Mouse (Mus musculus) intestine, embryonic 15.5 days (tissue): ENCODE measurements around the gene Oasl1. TPM values are rescaled to one million over a fixed set of nuclear protein-coding genes. Genes with fewer than 3 reads are reported as not detected.

Experiments used
- ATAC-seq: fragments of 200-750 bp; cut with Nextera tagmentation; 2 replicates; pipeline ENCODE4 v1.8.0; 2017; ENCODE audit warnings: moderate TSS enrichment, moderate library complexity
- H3K27ac ChIP-seq: fragments of 300-500 bp; sonication (generic); 2 replicates; pipeline ENCODE4 v1.5.1; 2015; ENCODE audit warnings: mild to moderate bottlenecking, inconsistent platforms
- H3K27me3 ChIP-seq: fragments of 300-500 bp; sonication (generic); replicated peaks from 2 replicates; pipeline ENCODE4 v1.6.1; 2015; ENCODE audit warnings: inconsistent platforms
- H3K36me3 ChIP-seq: fragments of 300-500 bp; sonication (generic); 2 replicates; pipeline ENCODE4 v1.6.1; 2015; ENCODE audit warnings: inconsistent platforms
- H3K4me1 ChIP-seq: fragments of 300-500 bp; sonication (generic); replicated peaks from 2 replicates; pipeline ENCODE4 v1.6.1; 2015; ENCODE audit warnings: inconsistent platforms
- H3K4me2 ChIP-seq: fragments of 300-500 bp; sonication (generic); replicated peaks from 2 replicates; pipeline ENCODE4 v1.6.1; 2015; ENCODE audit warnings: mild to moderate bottlenecking, inconsistent platforms
- H3K4me3 ChIP-seq: fragments of 300-500 bp; sonication (generic); replicated peaks from 2 replicates; pipeline ENCODE4 v1.5.1; 2015; ENCODE audit warnings: inconsistent platforms
- H3K9ac ChIP-seq: fragments of 300-500 bp; sonication (generic); 2 replicates; pipeline ENCODE4 v1.6.1; 2015; ENCODE audit warnings: inconsistent platforms
- H3K9me3 ChIP-seq: fragments of 300-500 bp; sonication (generic); 2 replicates; pipeline ENCODE4 v1.6.1; 2016; ENCODE audit warnings: inconsistent platforms
- WGBS: fragments of 180-500 bp; shearing (Covaris S2); methylation state at CpG from one replicate; pipeline ENCODE4 v1.1.7; 2015; 5-methylcytosine and 5-hydroxymethylcytosine counted together
- polyA plus RNA-seq: library from polyadenylated mRNA; unstranded; fragments of >200 nt; fragmentation: Nextera tagmentation; extraction: Ambion mirVana; gene quantifications from 2 replicates; pipeline ENCODE4 v1.2.1, GENCODE M21; 2015

Gene Oasl1
- polyA plus RNA-seq, 1 experiment from 2014 or later, result 2.3 TPM

DNA sequence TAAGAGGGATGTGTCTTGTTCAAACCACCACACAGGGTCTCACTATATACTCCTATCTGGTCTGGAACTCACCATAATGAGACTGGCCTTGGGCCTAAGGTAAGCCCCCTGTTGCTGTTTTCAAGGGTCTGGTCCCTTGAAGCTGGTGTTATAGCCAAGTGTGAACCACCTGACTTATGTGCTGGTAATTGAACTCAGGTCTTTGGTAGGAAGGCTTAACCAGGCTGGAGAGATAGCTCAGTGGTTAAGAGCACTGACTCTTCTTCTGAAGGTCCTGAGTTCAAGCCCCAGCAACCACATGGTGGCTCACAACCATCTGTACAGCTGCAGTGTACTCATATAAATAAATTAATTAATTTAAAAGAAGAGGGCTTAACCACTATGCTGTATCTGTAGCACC is 53.9 kb downstream of the Oasl1 start:
- no peaks in the 10 kb centered on the region for H3K27me3 ChIP-seq
- no peak overlapping the region for H3K4me3 ChIP-seq
- no peaks in the 10 kb centered on the region for H3K36me3 ChIP-seq
- ATAC-seq, result no peak
- no peak overlapping the region for H3K9ac ChIP-seq
- peaks cover 12% of the 10 kb centered on the region for H3K4me1 ChIP-seq
- no peak overlapping the region for H3K4me2 ChIP-seq
- H3K9me3 ChIP-seq, result no peaks in the 10 kb centered on the region
- no peak overlapping the region for H3K27ac ChIP-seq

- Histone ChIP-seq H3K4me2 (no peak overlapping the region), H3K9ac (no peak overlapping the region), H3K4me3 (no peak overlapping the region), H3K27me3 (no peaks in the 10 kb centered on the region), H3K4me1 (peaks cover 12% of the 10 kb centered on the region), H3K27ac (peak overlapping the region; percentile 62; the same call in 1 of the 2 replicates), H3K9me3 (no peaks in the 10 kb centered on the region), H3K36me3 (no peaks in the 10 kb centered on the region)
- 62% methylated on average over 11 of the region's 11 CpGs for whole genome bisulfite sequencing
- 0 out of 2 replicates have a peak, but pooled peaks have one; percentile 0 for ATAC-seq
Observed at GRCm38 (mm10) chr5:114978473-114978872, 55.4 kb downstream of the Oasl1 start.

- peak overlapping the region; percentile 75 for H3K4me2 ChIP-seq
- no peaks in the 10 kb centered on the region for H3K36me3 ChIP-seq
- H3K27me3 ChIP-seq, result no peaks in the 10 kb centered on the region
- peak overlapping the region; percentile 36; the same call in 1 of the 2 replicates for H3K4me3 ChIP-seq
- peak overlapping the region; percentile 39; the same call in 1 of the 2 replicates for H3K27ac ChIP-seq
- 4% methylated on average over 6 of the region's 6 CpGs for WGBS
- peak; percentile 59 for ATAC-seq
- H3K9me3 ChIP-seq, result no peaks in the 10 kb centered on the region
- peaks cover 12% of the 10 kb centered on the region for H3K4me1 ChIP-seq
- H3K9ac ChIP-seq, result no peak overlapping the region
Observed at GRCm38 (mm10) chr5:114978888-114979249, 55.8 kb downstream of the Oasl1 start.

DNA sequence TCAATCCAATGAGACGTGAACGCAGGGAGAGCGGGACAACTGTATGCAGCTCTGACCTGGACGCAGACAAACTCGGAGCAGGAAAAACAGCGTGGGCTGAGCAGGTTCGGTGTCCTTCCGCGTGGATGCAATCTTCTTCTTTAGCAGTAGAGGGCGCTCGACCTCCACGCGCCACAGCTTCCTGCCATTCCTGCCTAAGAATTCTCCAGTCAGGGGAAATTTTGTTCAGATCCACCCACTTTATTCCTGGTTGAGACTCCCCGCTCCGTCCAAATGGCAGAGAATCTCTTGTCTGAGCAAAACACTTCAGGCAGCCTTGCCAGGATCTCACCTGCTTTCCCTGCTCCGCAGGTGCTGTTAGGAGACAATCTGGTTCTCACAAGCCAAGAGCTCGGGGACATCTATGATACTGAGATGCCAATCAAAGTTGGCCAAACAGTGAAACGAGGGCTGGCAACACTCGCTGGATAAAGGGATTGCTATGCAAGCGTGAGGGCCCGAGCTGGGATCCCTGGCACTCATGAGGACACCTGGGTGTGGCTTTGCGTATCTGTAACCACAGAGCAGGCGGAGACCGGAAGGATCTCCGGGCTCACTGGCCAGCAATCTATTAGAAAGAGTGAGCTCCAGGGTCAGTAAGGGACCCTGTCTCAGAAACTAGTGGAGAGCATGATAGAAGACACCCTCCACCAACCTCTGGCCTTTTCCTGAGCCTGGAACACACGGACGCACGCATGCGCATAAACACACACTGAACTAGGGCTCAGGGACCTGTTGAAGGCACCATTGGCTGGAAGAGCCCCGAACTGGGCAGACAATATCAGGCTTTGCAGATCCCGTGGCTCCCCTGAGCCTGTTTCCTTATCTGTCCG is 56.4 kb downstream of the Oasl1 start:
- 12% methylated on average over 32 of the region's 32 CpGs for WGBS
- Histone ChIP-seq H3K9ac (peak overlapping the region; percentile 23), H3K27ac (peak overlapping the region; percentile 39), H3K27me3 (no peaks in the 10 kb centered on the region), H3K4me2 (peak overlapping the region; percentile 75), H3K4me3 (peak overlapping the region; percentile 36), H3K4me1 (peaks cover 14% of the 10 kb centered on the region), H3K9me3 (no peaks in the 10 kb centered on the region), H3K36me3 (no peaks in the 10 kb centered on the region)
- peak; percentile 58 for ATAC-seq

DNA sequence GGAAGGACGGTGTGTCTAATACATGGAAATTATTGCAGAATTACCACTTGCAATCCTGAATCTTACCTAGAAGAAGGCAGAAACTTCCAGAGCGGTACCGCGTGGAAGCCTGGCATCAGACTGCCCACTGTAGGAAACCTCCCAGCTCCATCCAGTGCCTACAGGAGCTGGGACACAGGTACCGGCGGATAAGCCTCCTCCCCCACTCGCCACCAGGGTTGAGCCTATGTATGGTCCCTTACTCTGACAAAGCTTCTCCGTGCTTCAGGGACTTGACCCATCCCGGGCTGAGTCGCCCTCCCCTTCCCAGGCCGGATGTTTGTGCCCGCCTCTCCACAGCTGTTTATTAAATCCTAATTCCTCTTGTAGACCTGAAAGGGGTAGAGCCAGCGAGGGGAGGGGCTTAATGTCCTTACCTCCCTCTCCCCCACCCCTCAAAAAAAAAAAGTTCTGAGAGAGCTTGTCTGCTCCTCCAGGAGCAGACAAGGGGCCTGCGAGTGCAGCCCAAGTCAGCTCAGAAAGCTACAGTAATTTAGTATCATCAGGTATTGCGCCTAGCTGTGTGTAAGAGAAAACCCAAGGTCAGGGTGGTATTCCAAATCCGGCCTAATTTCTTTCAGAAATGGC is 57.2 kb downstream of the Oasl1 start:
- Histone ChIP-seq H3K9ac (peak overlapping the region; percentile 23; the same call in 1 of the 2 replicates), H3K27me3 (no peaks in the 10 kb centered on the region), H3K27ac (peak overlapping the region; percentile 39; the same call in 1 of the 2 replicates), H3K4me1 (peaks cover 17% of the 10 kb centered on the region), H3K4me2 (peak overlapping the region; percentile 75), H3K4me3 (peak overlapping the region; percentile 36), H3K36me3 (no peaks in the 10 kb centered on the region), H3K9me3 (no peaks in the 10 kb centered on the region)
- WGBS, result 40% methylated on average over 16 of the region's 16 CpGs
- ATAC-seq, result peak; percentile 5; the same call in 1 of the 2 replicates

DNA sequence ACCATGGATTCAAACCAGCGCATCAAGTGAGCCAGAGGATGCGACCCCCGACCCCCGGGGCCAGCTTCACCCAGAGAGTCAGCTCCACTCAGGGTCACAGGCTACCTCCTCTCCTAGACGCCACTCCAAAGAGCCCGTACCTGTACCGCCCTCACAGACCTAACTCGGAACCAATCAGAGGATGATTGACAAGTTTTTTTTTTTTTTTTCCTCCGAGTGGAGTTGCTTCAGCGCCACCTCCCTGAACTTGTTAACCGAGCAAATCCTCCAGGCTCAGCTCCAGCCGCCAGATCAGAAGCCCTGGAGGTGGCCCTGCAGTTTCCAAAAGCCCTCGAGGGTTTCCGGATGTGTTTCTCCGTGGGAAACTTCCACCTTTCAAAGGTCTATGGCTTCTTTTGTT is 59.0 kb downstream of the Oasl1 start:
- 59% methylated on average over 15 of the region's 15 CpGs for WGBS
- H3K4me2 ChIP-seq, result no peak overlapping the region
- no peak overlapping the region for H3K27ac ChIP-seq
- H3K4me3 ChIP-seq, result no peak overlapping the region
- peaks cover 17% of the 10 kb centered on the region for H3K4me1 ChIP-seq
- H3K27me3 ChIP-seq, result no peaks in the 10 kb centered on the region
- H3K9ac ChIP-seq, result no peak overlapping the region
- ATAC-seq, result no peak
- no peaks in the 10 kb centered on the region for H3K36me3 ChIP-seq
- H3K9me3 ChIP-seq, result no peaks in the 10 kb centered on the region

DNA sequence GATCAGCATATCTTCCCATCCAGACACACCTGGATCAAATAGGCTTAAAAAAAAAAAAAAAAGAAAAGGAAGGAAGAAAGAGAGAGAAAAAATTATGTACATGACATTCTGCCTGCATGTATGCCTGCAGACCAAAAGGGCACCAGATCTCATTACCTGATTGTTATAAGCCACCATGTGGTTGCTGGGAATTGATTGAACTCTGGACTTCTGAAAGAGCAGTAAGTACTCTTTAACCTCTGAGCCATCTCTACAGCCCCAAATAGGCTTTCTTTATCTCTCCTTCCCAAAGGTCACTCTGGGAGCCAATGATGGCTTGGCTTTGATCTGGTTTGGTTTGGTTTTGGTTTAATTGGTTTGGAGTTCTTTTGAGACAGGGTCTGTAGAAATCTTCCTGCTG is 62.0 kb downstream of the Oasl1 start:
- no peaks in the 10 kb centered on the region for H3K36me3 ChIP-seq
- no peak overlapping the region for H3K9ac ChIP-seq
- H3K27me3 ChIP-seq, result no peaks in the 10 kb centered on the region
- H3K4me2 ChIP-seq, result no peak overlapping the region
- no peak overlapping the region for H3K27ac ChIP-seq
- ATAC-seq, result peak; percentile 54
- H3K4me1 ChIP-seq, result peaks cover 9% of the 10 kb centered on the region
- H3K9me3 ChIP-seq, result no peaks in the 10 kb centered on the region
- H3K4me3 ChIP-seq, result no peak overlapping the region

Other genes with a start within 250 kb of the Oasl1 start
- 99.7 and 103 TPM in 2 replicates for gene Gltp, start 232.3 kb upstream of the Oasl1 start, polyA plus RNA-seq
- gene Tchp, start 215.5 kb upstream of the Oasl1 start, polyA plus RNA-seq, result 9.2 and 10.5 TPM in 2 replicates
- gene Ankrd13a, start 148.6 kb upstream of the Oasl1 start, polyA plus RNA-seq, result 55.1 and 55.3 TPM in 2 replicates
- gene Git2, start 147.7 kb upstream of the Oasl1 start, polyA plus RNA-seq, result 30.7 and 31.7 TPM in 2 replicates
- 69.4 and 70.6 TPM in 2 replicates for gene 1500011B03Rik, start 99.8 kb upstream of the Oasl1 start, polyA plus RNA-seq
- gene 4930519G04Rik, start 69.6 kb upstream of the Oasl1 start, polyA plus RNA-seq, result not detected in 2 replicates
- 0.09 and 0.14 TPM in 2 replicates for gene Gm9936, start 64.6 kb upstream of the Oasl1 start, polyA plus RNA-seq
- 5.5 and 8.0 TPM in 2 replicates for gene Oasl2, start 26.3 kb upstream of the Oasl1 start, polyA plus RNA-seq
- 51.3 and 62.7 TPM in 2 replicates for gene 2210016L21Rik, start 18.9 kb downstream of the Oasl1 start, polyA plus RNA-seq
- 18.0 and 18.6 TPM in 2 replicates for gene Hnf1a, start 47.9 kb downstream of the Oasl1 start, polyA plus RNA-seq
- gene Sppl3, start 87.9 kb downstream of the Oasl1 start, polyA plus RNA-seq, result 16.8 and 23.6 TPM in 2 replicates
- 24.9 and 30.2 TPM in 2 replicates for gene Gm10401, start 175.1 kb downstream of the Oasl1 start, polyA plus RNA-seq
- gene Acads, start 196.1 kb downstream of the Oasl1 start, polyA plus RNA-seq, result 119 and 122 TPM in 2 replicates
- gene Unc119b, start 211.7 kb downstream of the Oasl1 start, polyA plus RNA-seq, result 25.7 and 26.6 TPM in 2 replicates
- gene Mlec, start 234.9 kb downstream of the Oasl1 start, polyA plus RNA-seq, result 89.9 and 113 TPM in 2 replicates